Mouse (Mus musculus): ENCODE measurements around the gene Scfd2.

The Scfd2 gene

GRCm38 (mm10) chr5:74307242-74307641, 224.3 kb downstream of the Scfd2 start:
- no peak for DNase-seq

GRCm38 (mm10) chr5:74305533-74306189, 225.9 kb downstream of the Scfd2 start:
- DNase-seq = no peak

GRCm38 (mm10) chr5:74304767-74305166, 226.8 kb downstream of the Scfd2 start:
- DNase-seq = no peak

DNA sequence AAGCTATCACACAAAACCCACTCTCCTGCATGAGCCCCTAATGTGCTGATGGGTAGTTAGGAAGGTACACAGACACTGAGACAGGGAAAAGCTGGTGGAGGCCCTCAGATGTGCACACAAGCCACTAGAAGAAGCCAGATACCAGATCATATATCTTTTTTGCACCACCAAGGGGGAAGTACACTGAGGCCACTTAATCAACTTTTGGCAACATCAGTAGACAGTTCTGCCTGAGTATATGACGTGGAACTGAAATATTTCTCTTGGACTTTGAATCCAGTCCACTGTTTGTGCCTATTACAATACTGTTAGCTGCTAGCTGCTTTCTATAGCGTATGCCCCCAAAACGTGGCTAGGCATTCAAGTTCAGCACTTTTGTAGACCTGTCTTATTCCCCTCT, 229.2 kb downstream of the Scfd2 start:
- DNase-seq = no peak

GRCm38 (mm10) chr5:74301443-74301842, 230.1 kb downstream of the Scfd2 start:
- DNase-seq = no peak

GRCm38 (mm10) chr5:74300931-74301330, 230.6 kb downstream of the Scfd2 start:
- no peak for DNase-seq

DNA sequence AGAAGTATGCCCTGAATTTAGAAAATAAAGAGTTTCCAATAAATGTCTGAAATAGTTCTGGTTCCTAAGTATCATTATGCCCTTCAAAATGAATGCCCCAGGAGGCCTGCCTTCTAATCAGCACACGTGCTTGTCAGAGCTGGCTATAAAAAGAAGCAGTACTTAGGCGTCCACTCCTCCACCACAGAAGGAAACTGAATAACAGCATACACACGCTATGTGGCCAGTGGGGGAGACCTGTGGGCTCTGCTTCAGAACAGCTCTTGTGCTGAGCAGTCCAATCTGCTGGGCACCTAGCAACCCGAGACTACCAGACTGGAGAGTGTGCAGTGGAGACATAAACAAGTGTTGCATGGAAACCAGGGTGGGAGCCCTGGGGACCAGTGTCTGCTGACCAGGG, 231.4 kb downstream of the Scfd2 start:
- no peak for DNase-seq

DNA sequence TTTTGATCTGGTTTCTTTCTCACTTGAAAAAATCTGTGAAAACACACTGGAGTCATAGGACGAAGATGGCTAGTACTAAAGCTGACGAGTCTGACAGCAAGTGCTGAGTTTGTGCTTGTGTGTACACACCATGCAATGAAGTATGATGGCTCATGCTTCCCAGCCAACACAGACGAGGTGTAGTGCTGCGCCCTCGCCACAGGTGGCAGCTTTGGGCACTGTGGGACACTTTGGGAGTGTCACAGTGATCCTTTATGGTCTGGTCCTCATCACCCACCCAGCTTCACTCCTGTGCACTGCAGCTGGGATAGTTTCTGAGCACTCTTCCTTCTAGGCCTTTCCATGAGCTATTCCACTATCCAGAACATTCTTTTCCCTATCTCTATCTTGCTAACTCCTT, 234.4 kb downstream of the Scfd2 start:
- no peak for DNase-seq

GRCm38 (mm10) chr5:74296096-74296495, 235.5 kb downstream of the Scfd2 start:
- no peak for DNase-seq

- DNase-seq = no peak
These were observed 238.0 kb downstream of the Scfd2 start for GRCm38 (mm10) chr5:74293513-74293912.

DNA sequence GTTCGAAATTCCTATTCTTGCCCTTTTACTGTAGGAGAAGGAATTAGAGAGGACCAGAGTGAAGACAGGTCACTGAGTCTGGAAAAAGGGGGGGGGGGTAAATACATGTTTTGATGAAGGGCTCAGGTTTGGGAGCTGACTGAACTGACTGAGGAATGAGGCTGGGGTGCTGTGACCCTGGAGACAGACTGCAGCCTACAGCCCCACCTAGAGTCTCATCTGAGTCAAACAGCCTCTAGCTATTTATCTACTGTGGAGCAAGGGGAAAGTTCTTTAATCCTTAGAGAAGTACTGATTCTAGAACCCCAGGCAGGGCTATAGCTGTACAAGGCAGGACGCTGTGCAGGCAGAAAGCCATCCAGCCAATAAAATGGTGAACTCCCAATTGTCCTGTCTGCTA, 239.5 kb downstream of the Scfd2 start:
- no peak for DNase-seq

DNA sequence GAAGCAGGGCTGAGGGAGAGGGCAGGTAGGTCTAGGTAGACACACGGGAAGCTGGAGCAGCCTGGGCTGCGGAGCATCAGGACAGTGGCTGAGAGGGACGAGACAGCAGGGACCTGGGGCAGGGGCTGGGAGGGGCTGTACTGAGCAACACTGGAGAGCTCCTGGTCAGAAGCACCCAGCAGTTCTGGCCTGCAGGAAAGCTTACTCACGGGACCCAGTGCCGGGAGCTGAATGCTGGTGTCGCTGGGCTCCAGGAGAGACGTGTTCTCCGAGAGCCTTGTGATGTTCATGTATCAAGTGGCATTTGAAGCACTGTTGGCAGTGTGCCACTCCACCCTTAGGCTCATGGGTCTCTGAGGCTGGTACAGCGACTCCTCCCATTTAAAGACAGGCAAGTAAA, 240.0 kb downstream of the Scfd2 start:
- no peak for DNase-seq

- DNase-seq = no peak
These were observed 241.6 kb downstream of the Scfd2 start for GRCm38 (mm10) chr5:74289957-74290356.

- DNase-seq = no peak
These were observed 243.4 kb downstream of the Scfd2 start for GRCm38 (mm10) chr5:74288206-74288605.

GRCm38 (mm10) chr5:74286301-74286700, 245.3 kb downstream of the Scfd2 start:
- no peak for DNase-seq

DNA sequence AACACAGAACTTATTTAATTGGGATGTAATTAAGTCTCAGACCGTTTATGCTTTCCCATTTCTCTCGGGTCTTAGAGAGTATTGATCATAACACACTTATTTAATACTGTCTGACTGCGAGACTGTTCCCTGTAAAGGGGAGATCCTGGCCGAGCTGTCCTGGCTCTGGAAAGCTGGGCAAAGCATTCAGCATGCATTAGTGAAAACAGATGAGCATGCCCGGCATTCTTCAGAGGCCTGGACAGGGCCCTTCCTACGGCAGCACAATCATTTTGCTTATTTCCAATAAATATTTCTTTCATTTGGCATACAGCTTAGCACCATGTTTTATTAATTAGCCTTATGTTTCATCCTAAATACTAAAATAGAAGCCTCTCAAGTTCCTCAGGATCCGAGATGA, 245.8 kb downstream of the Scfd2 start:
- DNase-seq = no peak

GRCm38 (mm10) chr5:74285289-74285688, 246.3 kb downstream of the Scfd2 start:
- DNase-seq = no peak

GRCm38 (mm10) chr5:74283545-74283944, 248.0 kb downstream of the Scfd2 start:
- DNase-seq = no peak

DNA sequence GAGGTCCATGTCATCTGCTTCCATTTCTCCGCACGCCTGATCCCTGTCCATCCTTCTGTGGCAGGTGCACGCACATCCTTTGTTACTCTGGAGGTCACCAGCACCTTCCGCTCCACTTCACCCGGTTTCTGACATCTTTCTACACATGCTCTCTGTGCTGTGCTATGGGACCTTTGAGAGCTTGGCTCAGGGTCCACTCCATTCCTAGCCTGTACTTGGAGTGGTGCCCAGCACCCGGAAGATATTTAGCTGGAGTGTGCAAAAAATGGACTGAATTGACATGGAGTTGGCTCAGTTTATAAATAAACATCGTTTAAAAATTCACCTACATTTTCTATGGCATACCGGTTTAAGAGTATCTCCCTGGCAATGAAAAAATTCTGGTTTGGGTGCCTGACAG, 250.1 kb downstream of the Scfd2 start:
- peak; percentile 83 for DNase-seq

GRCm38 (mm10) chr5:74279673-74280072, 251.9 kb downstream of the Scfd2 start:
- no peak for DNase-seq

DNA sequence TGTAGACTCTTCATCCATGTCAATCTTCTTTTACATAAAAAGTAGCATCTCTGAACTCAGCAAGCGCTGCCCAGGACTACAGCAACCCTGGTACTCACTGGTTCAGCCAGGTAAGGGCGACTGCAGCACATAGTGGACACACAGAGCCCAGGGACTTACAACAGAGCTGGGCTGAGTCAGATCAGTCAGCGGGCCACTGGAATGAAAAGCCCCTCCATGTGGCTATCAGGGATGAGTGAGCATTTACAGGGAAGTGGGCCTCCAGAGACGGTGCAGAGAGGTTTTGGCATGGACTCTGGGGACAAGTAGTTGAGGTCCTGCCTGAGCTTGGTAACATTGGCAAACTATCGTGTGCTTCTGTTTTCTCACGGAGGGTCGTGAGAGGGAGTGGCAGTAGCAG, 253.1 kb downstream of the Scfd2 start:
- DNase-seq = no peak

- peak; percentile 83 for DNase-seq
These were observed 253.8 kb downstream of the Scfd2 start for GRCm38 (mm10) chr5:74277712-74278111.

- no peak for DNase-seq
These were observed 254.3 kb downstream of the Scfd2 start for GRCm38 (mm10) chr5:74277216-74277615.

- no peak for DNase-seq
These were observed 258.2 kb downstream of the Scfd2 start for GRCm38 (mm10) chr5:74273313-74273712.

DNA sequence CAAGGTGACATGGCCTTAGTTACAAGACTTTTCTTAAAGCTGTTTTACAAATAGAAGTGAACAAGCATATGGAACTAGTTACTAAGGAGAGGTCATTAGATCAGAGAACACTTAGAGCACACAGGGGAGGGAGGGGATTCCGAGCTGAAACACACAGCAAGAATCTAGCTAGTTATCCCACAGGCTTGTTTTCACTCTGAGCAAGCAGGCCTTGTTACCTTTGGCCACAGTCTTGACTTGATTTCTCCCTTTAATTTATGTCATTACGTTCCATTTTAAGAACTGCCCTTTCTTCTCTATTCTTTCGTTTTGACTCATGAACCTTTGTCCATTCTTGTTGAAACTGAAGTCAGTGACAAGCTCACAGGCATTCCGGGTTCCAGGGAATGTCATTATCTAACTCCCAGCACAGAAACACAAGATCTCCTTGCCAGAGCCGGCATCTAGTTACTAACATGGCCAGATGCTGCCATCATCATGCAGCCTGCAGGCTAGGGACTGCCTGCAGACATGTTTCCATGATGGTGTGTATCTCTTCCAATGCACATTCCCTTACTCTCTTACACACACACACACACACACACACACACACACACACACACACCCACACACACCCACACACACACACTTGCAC, 263.7 kb downstream of the Scfd2 start:
- no peak for DNase-seq
